Mouse (Mus musculus): ENCODE results near the gene Gzf1.

Gzf1 gene

DNA sequence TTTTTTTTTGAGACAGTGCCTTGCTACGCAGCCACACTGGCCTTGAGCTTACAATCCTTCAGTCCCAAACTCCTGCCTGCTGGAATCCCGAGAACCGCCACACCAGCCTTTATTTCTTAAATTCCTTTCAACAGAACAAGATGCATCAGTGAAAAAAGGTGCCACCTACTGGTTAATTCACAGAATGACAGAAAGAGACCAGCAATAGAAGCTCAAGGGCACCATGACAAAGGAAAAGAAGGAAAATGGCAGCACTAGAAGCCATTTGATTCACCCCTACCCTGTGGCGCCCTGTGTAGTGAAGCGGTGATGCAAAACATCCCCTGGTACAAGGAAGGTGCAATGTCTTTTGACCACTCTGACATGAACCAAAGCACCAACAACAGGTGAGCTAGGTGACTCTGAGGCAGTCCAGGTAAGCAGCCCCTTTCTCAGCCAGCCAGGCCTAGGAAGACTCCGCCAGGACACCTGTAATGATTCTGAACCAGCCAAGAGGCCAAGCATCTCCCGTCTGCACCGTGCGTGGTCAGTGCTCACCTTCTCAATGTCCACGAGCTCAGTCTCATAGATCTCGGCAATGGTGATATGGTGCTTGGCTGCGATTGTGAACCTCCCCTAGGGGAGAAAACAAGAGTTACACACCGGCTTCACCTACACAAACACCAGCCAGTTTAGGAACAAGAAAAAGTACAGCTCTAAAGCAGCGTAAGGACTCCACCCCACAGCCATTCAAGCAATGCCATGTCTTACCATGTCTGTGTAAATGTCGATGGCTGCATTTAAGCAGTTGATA lies 25.8 kb downstream of the Gzf1 start:
- DNase-seq (ENCODE audit: low spot score), result no peak

DNA sequence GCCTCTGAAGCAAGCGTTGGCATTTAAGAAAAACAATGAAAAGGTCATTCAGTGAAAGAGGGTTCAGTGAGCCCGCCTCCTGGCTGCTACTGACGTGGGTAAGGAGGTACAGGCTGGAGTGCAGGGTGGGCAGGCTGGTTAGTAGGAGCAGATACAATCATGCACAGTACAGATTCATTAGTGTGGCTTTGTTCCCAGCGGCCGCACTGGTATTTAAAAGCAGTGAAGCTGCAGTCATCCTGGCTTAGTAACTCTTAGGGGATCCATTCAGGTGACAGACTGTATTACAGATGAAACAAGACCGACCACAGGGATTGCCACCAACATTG lies 26.3 kb downstream of the Gzf1 start:
- no peak for DNase-seq (ENCODE audit: low spot score)

DNA sequence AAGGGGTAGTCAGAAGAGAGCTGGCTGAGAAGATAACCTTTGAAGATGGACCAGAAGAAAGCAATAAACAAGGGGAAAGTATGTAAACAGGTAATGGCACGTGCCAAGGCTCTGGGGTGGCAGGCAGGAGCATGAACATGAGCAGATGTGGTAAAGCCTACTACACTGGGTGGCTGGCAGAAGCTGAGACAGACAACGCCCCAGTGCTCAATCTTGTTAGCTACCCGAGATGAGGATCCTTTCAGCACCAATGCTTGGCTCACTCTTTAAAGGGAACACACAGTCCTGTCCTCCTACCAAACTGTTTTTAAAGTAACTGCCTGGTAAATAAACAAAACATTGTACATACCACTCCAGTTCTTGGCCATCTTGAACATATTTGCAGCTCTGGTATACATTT lies 31.5 kb downstream of the Gzf1 start:
- no peak for DNase-seq (ENCODE audit: low spot score)

DNA sequence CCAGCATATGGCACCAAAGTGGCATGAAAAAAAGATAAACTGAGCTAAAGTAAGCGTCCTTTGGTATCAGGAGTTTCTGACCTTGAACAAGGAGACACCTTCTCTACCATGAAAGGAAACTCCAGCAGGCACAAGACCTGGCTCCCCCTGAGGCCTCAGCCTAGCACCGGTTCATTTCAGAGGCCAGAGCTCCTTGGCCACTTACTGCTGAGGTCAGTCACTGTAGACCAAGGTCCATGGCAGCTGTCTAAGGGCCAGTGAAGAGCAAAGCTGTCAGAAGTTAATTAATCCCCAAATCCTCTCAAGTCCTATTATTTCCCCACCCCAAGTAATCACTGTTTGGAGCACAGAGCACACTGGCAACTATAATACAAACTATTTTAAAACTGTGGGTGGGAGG lies 36.2 kb downstream of the Gzf1 start:
- DNase-seq (ENCODE audit: low spot score), result no peak

DNA sequence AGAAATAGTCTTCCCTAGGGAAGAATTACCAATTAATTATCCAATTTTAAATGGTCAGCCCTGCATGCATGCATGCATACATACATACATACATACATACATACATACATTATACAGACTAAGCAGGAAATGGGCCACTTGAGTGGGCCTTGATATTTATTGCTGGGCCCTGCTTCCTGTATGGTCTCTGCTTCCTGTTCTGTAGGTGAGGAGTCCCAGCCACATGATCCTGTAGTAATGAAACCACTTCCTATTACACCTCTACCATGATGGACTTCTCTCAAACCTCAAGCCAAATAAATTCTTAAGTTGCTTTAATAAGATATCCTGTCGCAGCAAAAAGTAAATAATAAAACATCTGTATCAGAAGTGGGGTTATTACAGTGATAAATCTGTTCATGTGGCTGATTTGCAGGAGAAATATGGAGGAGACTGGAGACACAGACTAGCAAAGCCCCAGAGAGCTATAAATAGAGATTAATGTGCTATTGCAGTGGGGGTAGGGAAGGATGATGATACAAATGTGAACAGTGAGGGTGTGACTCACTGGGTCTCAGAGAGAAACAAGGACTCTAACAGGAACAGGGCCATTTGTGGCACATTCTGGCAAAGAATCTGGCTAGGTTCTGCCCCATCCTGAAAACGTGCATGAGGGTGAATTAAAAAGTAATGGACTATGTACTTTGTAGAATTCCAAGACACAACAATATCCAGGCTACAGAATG lies 38.6 kb downstream of the Gzf1 start:
- DNase-seq (ENCODE audit: low spot score), result no peak

DNA sequence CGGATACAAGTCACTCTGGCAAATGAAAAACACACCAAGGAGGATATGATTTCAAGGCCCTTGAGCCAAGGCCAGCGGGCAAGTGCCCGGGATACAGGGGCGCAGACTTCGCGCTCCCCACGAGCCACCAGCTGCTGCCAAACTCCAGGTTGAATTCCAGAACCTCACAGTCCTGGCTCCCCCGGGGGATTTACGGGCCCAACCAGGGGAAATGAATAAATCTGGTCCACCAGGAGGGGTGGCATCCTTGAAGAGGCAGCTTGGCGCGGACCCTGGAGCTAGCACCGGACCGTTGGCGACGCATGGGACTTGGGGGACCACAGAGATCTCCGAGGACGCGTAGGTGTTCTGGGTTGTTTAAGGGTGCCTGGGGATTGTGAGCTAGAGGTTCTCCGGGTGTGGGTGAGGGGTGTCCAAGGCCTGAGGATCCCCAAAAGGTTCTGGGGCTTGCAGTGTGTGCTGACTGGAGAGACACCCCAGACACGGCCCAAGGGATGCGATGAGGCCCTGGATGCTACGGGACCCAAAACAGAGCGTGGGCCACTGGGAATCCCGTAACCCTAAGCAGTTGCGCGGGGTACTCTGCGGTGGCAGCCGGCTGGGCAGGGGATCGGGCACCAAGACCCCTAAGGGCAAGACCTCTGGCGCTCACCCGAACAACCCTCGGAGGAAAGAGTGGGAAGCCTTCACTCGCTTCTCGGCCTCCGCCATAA lies 50.9 kb downstream of the Gzf1 start:
- DNase-seq (ENCODE audit: low spot score), result no peak

DNA sequence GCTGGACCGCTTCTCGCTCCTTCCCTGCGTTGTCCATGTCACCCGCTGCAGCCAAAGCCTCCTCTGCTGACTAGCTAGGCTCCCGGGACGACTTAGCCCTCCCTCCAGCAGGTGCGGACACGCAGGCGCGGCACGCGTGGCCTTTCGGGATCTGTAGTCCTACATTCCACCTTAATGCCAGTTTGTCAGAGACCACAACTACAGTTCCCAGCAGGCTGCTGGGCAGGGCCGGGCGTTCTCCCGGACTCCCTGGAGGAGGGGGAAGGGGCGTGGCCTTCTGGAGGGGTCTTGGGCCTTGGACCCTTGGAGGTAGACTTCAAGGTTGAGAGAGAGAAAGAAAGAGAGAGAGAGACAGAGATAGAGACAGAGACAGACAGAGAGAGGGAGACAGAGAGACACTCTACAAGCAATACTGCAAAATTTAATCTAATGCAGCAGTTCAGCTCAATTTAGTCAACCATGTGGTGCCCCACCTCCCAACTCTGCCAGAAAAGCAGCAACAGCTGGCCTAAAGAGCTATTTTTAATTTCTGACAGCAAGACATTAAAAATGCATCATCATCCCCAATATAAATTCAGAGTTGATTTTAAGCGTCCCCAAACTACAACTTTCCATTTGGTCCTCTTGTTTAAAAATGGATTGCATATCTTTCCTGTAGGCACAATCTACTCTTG lies 51.6 kb downstream of the Gzf1 start, which contains the start of gene Napb:
Napb (minus strand) TSS at position 141 of the 674 bp plus-strand sequence.
- DNase-seq (ENCODE audit: low spot score), result peak; percentile 66
